Mouse (Mus musculus) embryonic facial prominence, embryonic 11.5 days (tissue): Measurements from ENCODE around the gene Il17rb. TPM values are rescaled to one million over a fixed set of nuclear protein-coding genes. Genes with fewer than 3 reads are reported as not detected.

Source experiments
- ATAC-seq: fragments of 200-750 bp; cut with Nextera tagmentation; replicated peaks from 2 replicates; pipeline ENCODE4 v1.8.0; 2017; ENCODE audit warnings: low read depth; ENCODE audit not compliant: insufficient number of reproducible peaks, low FRiP score, low TSS enrichment
- DNase-seq: peaks from one replicate; pipeline ENCODE4 v3.0.0-alpha.2; 2015; ENCODE audit warnings: low spot score
- H3K27ac ChIP-seq: fragments of 300-500 bp; sonication (generic); replicated peaks from 2 replicates; pipeline ENCODE4 v1.5.1; 2014; ENCODE audit warnings: mild to moderate bottlenecking, low read depth, low read length, control low read depth
- H3K27me3 ChIP-seq: fragments of 300-500 bp; sonication (generic); 2 replicates; pipeline ENCODE4 v1.6.1; 2014; ENCODE audit warnings: mild to moderate bottlenecking, low read length, moderate library complexity, mixed read lengths; ENCODE audit not compliant: control insufficient read depth, insufficient read depth
- H3K36me3 ChIP-seq: fragments of 300-500 bp; sonication (generic); replicated peaks from 2 replicates; pipeline ENCODE4 v1.6.1; 2014; ENCODE audit warnings: low read depth, mild to moderate bottlenecking, low read length, moderate library complexity, mixed read lengths; ENCODE audit not compliant: control insufficient read depth, insufficient read depth
- H3K4me1 ChIP-seq: fragments of 300-500 bp; sonication (generic); 2 replicates; pipeline ENCODE4 v1.6.1; 2014; ENCODE audit warnings: low read length, mixed read lengths; ENCODE audit not compliant: control insufficient read depth, insufficient read depth
- H3K4me2 ChIP-seq: fragments of 300-500 bp; sonication (generic); 2 replicates; pipeline ENCODE4 v1.6.1; 2014; ENCODE audit warnings: low read depth, mild to moderate bottlenecking, control low read depth, low read length, moderate library complexity
- H3K4me3 ChIP-seq: fragments of 300-500 bp; sonication (generic); 2 replicates; pipeline ENCODE4 v1.5.1; 2014; ENCODE audit warnings: low read depth, low read length, control low read depth
- H3K9ac ChIP-seq: fragments of 300-500 bp; sonication (generic); replicated peaks from 2 replicates; pipeline ENCODE4 v1.6.1; 2014; ENCODE audit warnings: mild to moderate bottlenecking, control low read depth, low read length
- H3K9me3 ChIP-seq: fragments of 300-500 bp; sonication (generic); replicated peaks from 2 replicates; pipeline ENCODE4 v1.6.1; 2016; ENCODE audit warnings: mild to moderate bottlenecking, low read length, inconsistent platforms, mixed read lengths; ENCODE audit not compliant: control insufficient read depth
- WGBS: fragments of 180-500 bp; shearing (Covaris S2); extraction: QIAGEN DNeasy Blood & Tissue Kit; methylation state at CpG from one replicate; pipeline ENCODE4 v1.1.7; 2014; 5-methylcytosine and 5-hydroxymethylcytosine counted together
- polyA plus RNA-seq: library from polyadenylated mRNA; unstranded; fragments of >200 nt; fragmentation: Nextera tagmentation; extraction: Ambion mirVana; gene quantifications from 2 replicates; pipeline ENCODE4 v1.2.1, GENCODE M21; 2014

Gene Il17rb
- 0.77 and 1.1 TPM in 2 replicates for polyA plus RNA-seq

GRCm38 (mm10) chr14:30008733-30009575 lies at the start of gene Il17rb, which contains the start of gene Chdh:
TSS of gene Il17rb (minus strand) at chr14:30008896.
TSS of gene Chdh (plus strand) at chr14:30009023.
- Histone ChIP-seq H3K27me3 (peaks cover 12% of the 10 kb centered on the region), H3K4me3 (peak within 1 kb of the TSS; percentile 33), H3K9me3 (no peaks in the 10 kb centered on the region), H3K9ac (peak within 1 kb of the TSS; percentile 45), H3K4me2 (peak within 1 kb of the TSS; percentile 95), H3K36me3 (no peaks in the 10 kb centered on the region), H3K4me1 (no peaks in the 10 kb centered on the region; the same call in 1 of the 2 replicates), H3K27ac (no peak within 1 kb of the TSS)
- WGBS, result 10% methylated on average over 54 of the region's 54 CpGs
- ATAC-seq (peak; percentile 46; the same call in 1 of the 2 replicates), DNase-seq (peak; percentile 45)

- Histone ChIP-seq H3K4me1 (no peaks in the 10 kb centered on the region), H3K9me3 (no peaks in the 10 kb centered on the region), H3K4me2 (no peak overlapping the region), H3K4me3 (no peak overlapping the region), H3K27ac (no peak overlapping the region), H3K27me3 (no peaks in the 10 kb centered on the region), H3K9ac (no peak overlapping the region), H3K36me3 (no peaks in the 10 kb centered on the region)
- no peak for DNase-seq
- ATAC-seq, result no peak
- 76% methylated on average over 13 of the region's 13 CpGs for WGBS
Measured at GRCm38 (mm10) chr14:30056031-30056766, 47.5 kb upstream of the Il17rb start.

GRCm38 (mm10) chr14:30054922-30055321 lies 46.2 kb upstream of the Il17rb start:
- ATAC-seq (no peak), DNase-seq (no peak)
- Histone ChIP-seq H3K27me3 (no peaks in the 10 kb centered on the region), H3K36me3 (no peaks in the 10 kb centered on the region), H3K9me3 (no peaks in the 10 kb centered on the region), H3K4me3 (no peak overlapping the region), H3K9ac (no peak overlapping the region), H3K4me1 (no peaks in the 10 kb centered on the region), H3K4me2 (no peak overlapping the region), H3K27ac (no peak overlapping the region)
- 86% methylated on average over 7 of the region's 7 CpGs for WGBS

DNA sequence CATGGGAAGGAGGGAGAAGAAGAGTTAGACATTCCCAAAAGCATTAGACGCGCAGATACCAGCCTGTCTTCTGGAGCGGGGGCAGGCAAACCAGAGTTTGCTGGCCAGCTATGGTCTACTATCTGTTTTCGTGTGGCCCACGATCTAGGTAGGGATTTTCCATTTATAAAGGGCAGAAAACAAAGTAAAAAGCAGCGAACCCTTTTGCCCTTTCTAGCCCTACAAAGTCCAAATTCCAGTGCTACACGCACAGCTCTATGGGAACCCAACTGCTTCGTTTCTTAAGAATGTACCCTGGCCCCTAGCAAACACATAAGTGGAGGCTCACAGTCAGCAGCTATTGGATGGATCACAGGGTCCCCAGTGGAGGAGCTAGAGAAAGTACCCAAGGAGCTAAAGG lies 41.6 kb upstream of the Il17rb start:
- Histone ChIP-seq H3K9me3 (no peaks in the 10 kb centered on the region), H3K36me3 (no peaks in the 10 kb centered on the region), H3K9ac (no peak overlapping the region), H3K4me3 (no peak overlapping the region), H3K4me1 (no peaks in the 10 kb centered on the region), H3K27ac (no peak overlapping the region), H3K27me3 (no peaks in the 10 kb centered on the region), H3K4me2 (no peak overlapping the region)
- no peak for DNase-seq
- 88% methylated on average over 8 of the region's 8 CpGs for WGBS
- ATAC-seq, result no peak

- H3K27me3 ChIP-seq, result no peaks in the 10 kb centered on the region
- no peak overlapping the region for H3K4me2 ChIP-seq
- DNase-seq (no peak), ATAC-seq (no peak)
- H3K4me3 ChIP-seq, result no peak overlapping the region
- no peak overlapping the region for H3K9ac ChIP-seq
- H3K4me1 ChIP-seq, result no peaks in the 10 kb centered on the region
- 81% methylated on average over 3 of the region's 3 CpGs for WGBS
- no peak overlapping the region for H3K27ac ChIP-seq
- no peaks in the 10 kb centered on the region for H3K36me3 ChIP-seq
- H3K9me3 ChIP-seq, result no peaks in the 10 kb centered on the region
Measured at GRCm38 (mm10) chr14:30048049-30048448, 39.4 kb upstream of the Il17rb start.

GRCm38 (mm10) chr14:30046976-30047375 lies 38.3 kb upstream of the Il17rb start:
- Histone ChIP-seq H3K27me3 (no peaks in the 10 kb centered on the region), H3K9ac (no peak overlapping the region), H3K9me3 (no peaks in the 10 kb centered on the region), H3K4me1 (no peaks in the 10 kb centered on the region), H3K36me3 (no peaks in the 10 kb centered on the region), H3K27ac (no peak overlapping the region), H3K4me2 (no peak overlapping the region), H3K4me3 (no peak overlapping the region)
- 88% methylated on average over 4 of the region's 4 CpGs for WGBS
- DNase-seq (no peak), ATAC-seq (no peak)

- Histone ChIP-seq H3K36me3 (no peaks in the 10 kb centered on the region), H3K4me3 (no peak overlapping the region), H3K4me1 (no peaks in the 10 kb centered on the region), H3K27me3 (no peaks in the 10 kb centered on the region), H3K4me2 (no peak overlapping the region), H3K9me3 (no peaks in the 10 kb centered on the region), H3K9ac (no peak overlapping the region), H3K27ac (no peak overlapping the region)
- DNase-seq (no peak), ATAC-seq (no peak)
- WGBS, result 75% methylated on average over 8 of the region's 8 CpGs
Measured at GRCm38 (mm10) chr14:30045704-30046220, 37.1 kb upstream of the Il17rb start.

DNA sequence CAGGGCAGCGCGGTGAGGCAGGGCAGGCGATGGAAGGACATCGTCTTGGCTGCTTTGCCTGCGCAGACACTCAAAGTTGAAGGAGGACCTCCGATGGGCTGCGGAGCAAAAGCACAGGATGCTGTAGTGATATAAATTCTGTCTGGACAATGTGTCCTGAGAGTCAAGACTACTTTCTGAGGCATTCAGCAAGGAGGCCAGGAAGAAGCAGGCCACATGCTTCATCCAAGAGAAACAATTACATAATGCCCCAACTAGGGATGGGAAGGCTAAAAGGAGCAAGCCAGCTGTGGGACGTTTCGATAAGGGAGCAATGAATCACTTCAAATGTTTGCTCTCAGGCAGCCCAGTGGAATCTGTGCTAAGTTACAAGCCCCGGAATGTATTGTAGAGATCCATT lies 36.5 kb upstream of the Il17rb start:
- no peak overlapping the region for H3K4me3 ChIP-seq
- no peak overlapping the region for H3K27ac ChIP-seq
- H3K4me2 ChIP-seq, result no peak overlapping the region
- H3K9me3 ChIP-seq, result no peaks in the 10 kb centered on the region
- DNase-seq (no peak), ATAC-seq (no peak)
- no peaks in the 10 kb centered on the region for H3K4me1 ChIP-seq
- H3K9ac ChIP-seq, result no peak overlapping the region
- H3K27me3 ChIP-seq, result no peaks in the 10 kb centered on the region
- no peaks in the 10 kb centered on the region for H3K36me3 ChIP-seq
- 94% methylated on average over 10 of the region's 10 CpGs for WGBS
